Mouse (Mus musculus) hindbrain, postnatal 0 days (tissue): ENCODE measurements around the gene C2cd4c. TPM values are rescaled to one million over a fixed set of nuclear protein-coding genes. Genes with fewer than 3 reads are reported as not detected.

ENCODE experiments used
- ATAC-seq: fragments of 200-750 bp; cut with Nextera tagmentation; 2 replicates; pipeline ENCODE4 v1.8.0; 2017; ENCODE audit warnings: mild to moderate bottlenecking, moderate TSS enrichment, moderate library complexity
- DNase-seq: peaks from one replicate; pipeline ENCODE4 v3.0.0-alpha.2; 2015; ENCODE audit warnings: low spot score
- H3K27ac ChIP-seq: fragments of 300-500 bp; sonication (generic); 2 replicates; pipeline ENCODE4 v1.5.1; 2014; ENCODE audit warnings: mild to moderate bottlenecking
- H3K27me3 ChIP-seq: fragments of 300-500 bp; sonication (generic); 2 replicates; pipeline ENCODE4 v1.6.1; 2014; ENCODE audit warnings: low read length, mixed read lengths; ENCODE audit not compliant: insufficient read depth
- H3K36me3 ChIP-seq: fragments of 300-500 bp; sonication (generic); 2 replicates; pipeline ENCODE4 v1.6.1; 2014; ENCODE audit warnings: low read length, mixed read lengths; ENCODE audit not compliant: insufficient read depth
- H3K4me1 ChIP-seq: fragments of 300-500 bp; sonication (generic); 2 replicates; pipeline ENCODE4 v1.6.1; 2014; ENCODE audit warnings: antibody characterized with exemption, low read length, mixed read lengths; ENCODE audit not compliant: insufficient read depth
- H3K4me2 ChIP-seq: fragments of 300-500 bp; sonication (generic); 2 replicates; pipeline ENCODE4 v1.6.1; 2014; ENCODE audit warnings: low read depth, mild to moderate bottlenecking, low read length, moderate library complexity, mixed read lengths
- H3K4me3 ChIP-seq: fragments of 300-500 bp; sonication (generic); 2 replicates; pipeline ENCODE4 v1.5.1; 2014; ENCODE audit warnings: low read length
- H3K9ac ChIP-seq: fragments of 300-500 bp; sonication (generic); replicated peaks from 2 replicates; pipeline ENCODE4 v1.6.1; 2014; ENCODE audit warnings: mild to moderate bottlenecking, low read length, moderate library complexity, mixed read lengths
- H3K9me3 ChIP-seq: fragments of 300-500 bp; sonication (generic); 2 replicates; pipeline ENCODE4 v1.6.1; 2016; ENCODE audit warnings: low read length, mixed read lengths
- CTCF ChIP-seq: IDR thresholded peaks from 2 replicates; pipeline ENCODE4 v1.5.1; 2016; ENCODE audit warnings: antibody characterized with exemption, control low read depth, low read depth
- WGBS: fragments of 180-500 bp; shearing (Covaris S2); extraction: QIAGEN DNeasy Blood & Tissue Kit; methylation state at CpG from one replicate; pipeline ENCODE4 v1.1.7; 2014; 5-methylcytosine and 5-hydroxymethylcytosine counted together
- polyA plus RNA-seq: library from polyadenylated mRNA; unstranded; fragments of >200 nt; fragmentation: Nextera tagmentation; extraction: Ambion mirVana; gene quantifications from 2 replicates; pipeline ENCODE4 v1.2.1, GENCODE M21; 2015
- total RNA-seq: library from RNA; depleted of rRNA; stranded (reverse); fragments of >200 nt; gene quantifications from 2 replicates; pipeline ENCODE4 v1.2.3, GENCODE M21; 2014

The C2cd4c gene
- total and polyA plus RNA-seq, 2 experiments from 2014 or later, result 1.0 to 31.9 TPM

- ATAC-seq, result no peak
- no peak overlapping the region for H3K4me3 ChIP-seq
These were observed 23.1 kb downstream of the C2cd4c start for GRCm38 (mm10) chr10:79590702-79591101.

DNA sequence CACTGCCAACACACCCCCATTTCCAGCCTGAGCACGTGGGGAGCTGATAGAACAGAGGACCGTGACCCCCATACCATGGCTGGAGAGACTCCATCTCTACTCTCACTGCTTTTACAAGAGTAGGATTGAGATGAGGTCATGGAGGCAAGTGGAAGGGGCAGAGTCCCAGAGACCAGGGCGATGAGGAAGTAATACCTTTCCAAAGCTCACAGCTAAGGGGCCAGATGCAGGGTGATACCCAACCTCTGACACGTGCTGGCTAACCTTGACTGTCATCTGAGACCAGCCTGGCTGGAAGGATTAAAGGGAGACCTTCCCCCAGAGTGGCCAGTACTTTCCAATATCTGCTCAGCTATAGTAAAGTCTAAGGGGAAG is 26.1 kb downstream of the C2cd4c start:
- Histone ChIP-seq H3K9ac (no peak overlapping the region), H3K4me3 (no peak overlapping the region), H3K4me1 (no peaks in the 10 kb centered on the region), H3K27me3 (no peaks in the 10 kb centered on the region), H3K27ac (no peak overlapping the region), H3K36me3 (no peaks in the 10 kb centered on the region), H3K4me2 (no peak overlapping the region), H3K9me3 (no peaks in the 10 kb centered on the region)
- no peak for ATAC-seq
- DNase-seq, result no peak
- 76% methylated on average over 4 of the region's 4 CpGs for WGBS
- TF ChIP-seq CTCF, result no peak

More at GRCm38 (mm10) chr10:79590702-79591101, 23.1 kb downstream of the C2cd4c start:
- H3K27ac ChIP-seq, result no peak overlapping the region
- H3K9me3 ChIP-seq, result no peaks in the 10 kb centered on the region
- H3K9ac ChIP-seq, result no peak overlapping the region
- no peaks in the 10 kb centered on the region for H3K36me3 ChIP-seq
- no peak for DNase-seq
- H3K4me1 ChIP-seq, result no peaks in the 10 kb centered on the region
- H3K4me2 ChIP-seq, result no peak overlapping the region
- WGBS, result 100% methylated on average over 1 of the region's 1 CpGs
- peaks cover 8% of the 10 kb centered on the region; the same call in 1 of the 2 replicates for H3K27me3 ChIP-seq
- no peak for TF ChIP-seq CTCF

- H3K4me1 ChIP-seq, result no peaks in the 10 kb centered on the region
- 77% methylated on average over 5 of the region's 5 CpGs for WGBS
- H3K27me3 ChIP-seq, result no peaks in the 10 kb centered on the region
- no peak for ATAC-seq
- no peak within 1 kb of the TSS for H3K27ac ChIP-seq
- H3K4me2 ChIP-seq, result no peak within 1 kb of the TSS
- DNase-seq, result no peak
- H3K4me3 ChIP-seq, result no peak within 1 kb of the TSS
- H3K9ac ChIP-seq, result no peak within 1 kb of the TSS
- no peak for TF ChIP-seq CTCF
- no peaks in the 10 kb centered on the region for H3K36me3 ChIP-seq
- no peaks in the 10 kb centered on the region for H3K9me3 ChIP-seq
These were observed 26.6 kb downstream of the C2cd4c start, which contains the start of gene Theg for GRCm38 (mm10) chr10:79587061-79587751. Gene Theg (minus strand): TSS chr10:79587331.

DNA sequence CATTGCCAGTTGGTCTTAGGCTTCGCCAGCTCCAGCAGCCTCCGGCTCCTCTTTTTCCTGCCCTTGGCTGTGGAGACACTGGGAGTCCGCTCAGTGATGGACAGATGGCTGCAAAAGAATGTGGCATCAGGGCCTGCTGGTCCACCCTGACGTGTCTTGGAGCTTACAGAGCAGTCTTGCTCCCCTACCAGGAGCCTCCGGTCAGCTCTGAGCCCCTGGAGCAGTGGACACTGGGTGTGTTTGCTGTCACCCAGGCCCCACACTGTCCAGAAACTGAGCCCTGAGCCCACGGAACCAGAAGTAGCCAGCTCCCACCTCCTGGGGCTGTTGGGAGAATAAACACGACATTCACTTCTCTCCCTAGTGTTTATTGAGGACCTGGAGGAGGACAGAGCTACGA is 27.6 kb downstream of the C2cd4c start:
- Histone ChIP-seq H3K27ac (no peak overlapping the region), H3K9ac (no peak overlapping the region), H3K27me3 (no peaks in the 10 kb centered on the region), H3K4me2 (no peak overlapping the region), H3K4me1 (no peaks in the 10 kb centered on the region), H3K9me3 (no peaks in the 10 kb centered on the region), H3K4me3 (no peak overlapping the region), H3K36me3 (no peaks in the 10 kb centered on the region)
- DNase-seq (no peak), ATAC-seq (no peak)
- 71% methylated on average over 8 of the region's 8 CpGs for WGBS
- no peak for TF ChIP-seq CTCF

GRCm38 (mm10) chr10:79585723-79586122 is 28.1 kb downstream of the C2cd4c start:
- ATAC-seq (no peak), DNase-seq (no peak)
- Histone ChIP-seq H3K9me3 (no peaks in the 10 kb centered on the region), H3K4me1 (no peaks in the 10 kb centered on the region), H3K9ac (no peak overlapping the region), H3K4me3 (no peak overlapping the region), H3K36me3 (no peaks in the 10 kb centered on the region), H3K4me2 (no peak overlapping the region), H3K27me3 (no peaks in the 10 kb centered on the region), H3K27ac (no peak overlapping the region)
- WGBS, result 83% methylated on average over 5 of the region's 5 CpGs
- no peak for TF ChIP-seq CTCF

DNA sequence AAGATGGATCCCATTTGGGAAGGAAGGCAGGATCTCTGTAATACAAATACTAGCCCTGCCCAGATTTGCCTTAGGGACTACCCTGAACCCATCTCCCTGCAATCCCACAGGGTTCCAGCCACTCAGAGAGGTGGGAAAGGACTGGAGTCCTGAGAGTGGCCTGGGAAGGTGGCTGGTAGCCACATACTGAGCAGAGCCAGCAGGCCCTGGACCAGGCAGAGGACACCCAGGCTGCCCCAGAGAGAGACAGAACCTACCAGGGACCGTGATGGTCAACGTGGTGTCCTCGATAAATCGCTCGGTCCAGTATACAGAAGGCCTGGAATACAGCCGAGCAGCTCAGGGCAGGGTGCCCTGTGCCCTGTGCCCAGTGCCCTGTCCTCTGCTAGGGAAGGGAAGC is 28.7 kb downstream of the C2cd4c start:
- Histone ChIP-seq H3K36me3 (no peaks in the 10 kb centered on the region), H3K4me1 (no peaks in the 10 kb centered on the region), H3K4me3 (no peak overlapping the region), H3K4me2 (no peak overlapping the region), H3K27me3 (no peaks in the 10 kb centered on the region), H3K27ac (no peak overlapping the region), H3K9me3 (no peaks in the 10 kb centered on the region), H3K9ac (no peak overlapping the region)
- ATAC-seq, result no peak
- DNase-seq, result no peak
- TF ChIP-seq CTCF, result no peak
- 91% methylated on average over 6 of the region's 6 CpGs for WGBS

DNA sequence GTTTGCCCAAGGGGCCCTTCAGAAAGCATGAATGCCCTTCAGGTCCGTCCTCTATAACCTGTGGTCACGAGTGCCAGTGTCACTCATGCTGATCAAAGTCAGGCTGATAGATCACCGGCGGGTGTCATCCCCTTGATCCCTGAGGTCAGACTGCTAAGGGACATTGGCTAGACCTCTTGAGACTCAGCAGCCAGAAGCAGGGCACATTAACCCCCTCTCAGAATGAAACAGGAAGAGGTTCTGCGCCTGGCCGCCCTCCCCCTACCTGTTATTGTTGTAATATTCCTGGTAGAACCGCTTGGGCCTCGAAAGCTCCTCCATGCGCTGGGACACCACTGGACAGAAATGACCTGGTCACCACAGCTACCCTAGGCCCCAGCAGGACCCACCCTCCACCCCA is 29.4 kb downstream of the C2cd4c start:
- no peak overlapping the region for H3K27ac ChIP-seq
- H3K4me3 ChIP-seq, result no peak overlapping the region
- H3K36me3 ChIP-seq, result no peaks in the 10 kb centered on the region
- no peak for DNase-seq
- no peak overlapping the region for H3K9ac ChIP-seq
- no peaks in the 10 kb centered on the region for H3K9me3 ChIP-seq
- H3K27me3 ChIP-seq, result no peaks in the 10 kb centered on the region
- H3K4me1 ChIP-seq, result no peaks in the 10 kb centered on the region
- 89% methylated on average over 9 of the region's 9 CpGs for WGBS
- no peak for TF ChIP-seq CTCF
- H3K4me2 ChIP-seq, result no peak overlapping the region
- no peak for ATAC-seq
